Mouse (Mus musculus) midbrain, embryonic 15.5 days (tissue): ENCODE data around the gene BC055324. TPM values are rescaled to one million over a fixed set of nuclear protein-coding genes. Genes with fewer than 3 reads are reported as not detected.

Experiments used
- ATAC-seq: fragments of 200-750 bp; cut with Nextera tagmentation; replicated peaks from 2 replicates; pipeline ENCODE4 v1.8.0; 2017; ENCODE audit warnings: moderate TSS enrichment
- H3K27ac ChIP-seq: fragments of 300-500 bp; sonication (generic); 2 replicates; pipeline ENCODE4 v1.5.1; 2015; ENCODE audit warnings: mild to moderate bottlenecking, inconsistent platforms
- H3K27me3 ChIP-seq: fragments of 300-500 bp; sonication (generic); replicated peaks from 2 replicates; pipeline ENCODE4 v1.6.1; 2015; ENCODE audit warnings: inconsistent platforms
- H3K36me3 ChIP-seq: fragments of 300-500 bp; sonication (generic); replicated peaks from 2 replicates; pipeline ENCODE4 v1.6.1; 2015; ENCODE audit warnings: inconsistent platforms
- H3K4me1 ChIP-seq: fragments of 300-500 bp; sonication (generic); 2 replicates; pipeline ENCODE4 v1.6.1; 2015; ENCODE audit warnings: inconsistent platforms
- H3K4me2 ChIP-seq: fragments of 300-500 bp; sonication (generic); 2 replicates; pipeline ENCODE4 v1.6.1; 2015; ENCODE audit warnings: inconsistent platforms, mild to moderate bottlenecking, moderate library complexity
- H3K4me3 ChIP-seq: fragments of 300-500 bp; sonication (generic); 2 replicates; pipeline ENCODE4 v1.5.1; 2015; ENCODE audit warnings: mild to moderate bottlenecking, inconsistent platforms
- H3K9ac ChIP-seq: fragments of 300-500 bp; sonication (generic); 2 replicates; pipeline ENCODE4 v1.6.1; 2015; ENCODE audit warnings: mild to moderate bottlenecking, inconsistent platforms
- H3K9me3 ChIP-seq: fragments of 300-500 bp; sonication (generic); 2 replicates; pipeline ENCODE4 v1.6.1; 2016; ENCODE audit warnings: inconsistent platforms
- WGBS: fragments of 180-500 bp; shearing (Covaris S2); methylation state at CpG from one replicate; pipeline ENCODE4 v1.1.7; 2015; ENCODE audit warnings: mixed read lengths; 5-methylcytosine and 5-hydroxymethylcytosine counted together
- polyA plus RNA-seq: library from polyadenylated mRNA; unstranded; fragments of >200 nt; fragmentation: Nextera tagmentation; extraction: Ambion mirVana; gene quantifications from 2 replicates; pipeline ENCODE4 v1.2.1, GENCODE M21; 2015

BC055324 gene
- polyA plus RNA-seq, 1 experiment from 2014 or later = 4.5 TPM

DNA sequence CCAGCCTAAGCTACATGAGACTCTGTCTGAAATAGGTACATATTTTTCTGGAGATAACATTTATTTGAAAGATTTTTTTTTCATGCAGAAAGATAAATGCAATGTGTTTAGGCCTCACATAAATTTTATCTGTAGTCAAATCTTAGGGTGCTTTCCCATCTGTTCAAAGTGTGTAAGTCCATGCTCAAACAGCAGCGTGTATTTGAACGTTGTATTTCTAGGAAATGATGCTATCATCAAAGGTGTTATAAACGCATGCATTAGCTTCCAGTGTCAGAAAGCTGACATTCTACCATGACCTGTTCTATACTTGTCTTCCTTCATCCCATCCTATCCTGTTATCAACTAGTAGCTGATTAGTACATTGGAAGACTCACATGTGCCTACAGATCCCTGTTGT is 91.2 kb downstream of the BC055324 start:
- no peak overlapping the region for H3K9ac ChIP-seq
- H3K4me3 ChIP-seq = no peak overlapping the region
- no peaks in the 10 kb centered on the region for H3K27me3 ChIP-seq
- H3K27ac ChIP-seq = no peak overlapping the region
- no peak for ATAC-seq
- H3K4me1 ChIP-seq = no peaks in the 10 kb centered on the region
- 91% methylated on average over 3 of the region's 3 CpGs for WGBS
- no peaks in the 10 kb centered on the region; the same call in 1 of the 2 replicates for H3K36me3 ChIP-seq
- no peak overlapping the region for H3K4me2 ChIP-seq
- no peaks in the 10 kb centered on the region for H3K9me3 ChIP-seq

DNA sequence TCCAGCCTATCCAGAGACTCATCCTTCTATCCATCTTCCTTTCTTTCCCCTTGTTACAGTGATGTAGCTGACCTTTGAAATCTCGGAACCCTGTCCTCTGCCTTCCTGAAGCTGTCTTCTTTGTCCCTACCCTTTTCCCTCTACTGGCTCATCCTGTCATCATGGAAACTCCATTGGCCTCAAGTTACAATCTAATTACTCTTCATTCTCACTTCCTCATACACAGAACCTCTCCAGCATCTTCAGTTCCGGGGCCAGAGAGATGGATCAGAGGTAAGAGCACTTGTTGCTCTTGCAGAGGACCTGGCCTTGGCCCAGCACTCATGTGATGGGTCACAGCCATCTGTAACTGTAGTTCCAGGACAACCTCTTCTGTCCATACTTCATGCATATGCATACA is 94.4 kb downstream of the BC055324 start:
- Histone ChIP-seq H3K27ac (no peak overlapping the region), H3K36me3 (no peaks in the 10 kb centered on the region; the same call in 1 of the 2 replicates), H3K4me1 (no peaks in the 10 kb centered on the region), H3K9ac (no peak overlapping the region), H3K27me3 (no peaks in the 10 kb centered on the region), H3K9me3 (no peaks in the 10 kb centered on the region), H3K4me2 (no peak overlapping the region), H3K4me3 (no peak overlapping the region)
- 96% methylated on average over 2 of the region's 2 CpGs for WGBS
- ATAC-seq = no peak

DNA sequence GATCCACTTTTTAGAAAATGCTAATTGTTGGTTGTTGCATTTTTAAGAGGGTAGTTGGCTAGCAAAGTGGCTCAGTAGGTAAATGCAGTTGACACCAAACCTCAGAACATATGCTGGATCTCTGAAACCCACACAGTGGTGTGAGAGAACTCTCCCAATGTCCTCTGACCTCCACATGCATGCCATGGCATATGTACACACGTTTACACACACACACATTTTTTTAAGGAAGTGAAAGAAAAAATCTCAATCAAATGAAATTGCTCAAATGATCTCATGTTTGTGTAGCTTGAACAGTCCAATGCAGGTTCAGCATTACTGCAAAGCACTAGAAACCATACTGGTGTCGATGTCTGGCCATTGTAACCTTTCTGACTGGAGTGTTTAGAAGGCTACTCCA is 95.0 kb downstream of the BC055324 start:
- 95% methylated on average over 2 of the region's 2 CpGs for WGBS
- Histone ChIP-seq H3K36me3 (no peaks in the 10 kb centered on the region; the same call in 1 of the 2 replicates), H3K4me3 (no peak overlapping the region), H3K27me3 (no peaks in the 10 kb centered on the region), H3K9ac (no peak overlapping the region), H3K27ac (no peak overlapping the region), H3K4me2 (no peak overlapping the region), H3K9me3 (no peaks in the 10 kb centered on the region), H3K4me1 (no peaks in the 10 kb centered on the region)
- no peak for ATAC-seq

DNA sequence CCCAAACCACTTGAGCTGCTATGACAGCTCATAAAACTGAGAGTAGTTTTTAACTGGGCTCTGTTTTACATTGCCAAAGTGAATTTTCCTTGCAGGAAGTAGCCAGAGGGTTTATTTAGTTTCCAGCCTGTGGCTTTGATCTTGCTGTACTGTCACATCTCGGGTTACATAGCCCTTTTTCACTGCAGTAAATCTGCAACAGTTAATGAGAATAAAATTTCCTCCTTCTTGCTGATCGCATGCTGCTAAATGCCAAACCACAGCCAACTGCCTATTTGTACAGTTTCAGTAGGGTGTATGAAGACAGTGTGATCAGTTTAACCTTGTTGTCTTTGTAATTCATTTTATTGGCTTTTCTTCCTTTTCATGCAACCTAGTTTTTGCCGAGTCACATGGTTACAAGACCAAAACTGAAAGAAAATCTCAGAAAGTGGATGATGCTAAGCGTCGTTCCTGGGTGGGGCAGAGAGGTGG is 96.3 kb downstream of the BC055324 start:
- Histone ChIP-seq H3K9me3 (no peaks in the 10 kb centered on the region), H3K4me2 (no peak overlapping the region), H3K27me3 (no peaks in the 10 kb centered on the region), H3K4me1 (no peaks in the 10 kb centered on the region), H3K27ac (no peak overlapping the region), H3K36me3 (peaks cover 2% of the 10 kb centered on the region; the same call in 1 of the 2 replicates), H3K4me3 (no peak overlapping the region), H3K9ac (no peak overlapping the region)
- ATAC-seq = no peak
- 71% methylated on average over 5 of the region's 5 CpGs for WGBS

Other genes starting within 250 kb of the BC055324 start
- 129 and 142 TPM in 2 replicates for gene Kifap3, start 215.2 kb downstream of the BC055324 start, polyA plus RNA-seq
- gene Scyl3, start 65.7 kb downstream of the BC055324 start, polyA plus RNA-seq = 14.5 and 15.1 TPM in 2 replicates
- gene Mettl18, start 93 bp upstream of the BC055324 start, polyA plus RNA-seq = 6.5 and 6.7 TPM in 2 replicates
- not detected in 2 replicates for gene Sele, start 53.4 kb upstream of the BC055324 start, polyA plus RNA-seq
- 0.14 and 0.19 TPM in 2 replicates for gene Sell, start 67.2 kb upstream of the BC055324 start, polyA plus RNA-seq
- not detected in 2 replicates for gene Selp, start 120.5 kb upstream of the BC055324 start, polyA plus RNA-seq
- 0.13 and 0.14 TPM in 2 replicates for gene F5, start 157.0 kb upstream of the BC055324 start, polyA plus RNA-seq